Comparison of ENCODE assay signal across 17 mouse cellular contexts in genomic region chr2:122452426-122452825, GRCm38 (mm10). TPM values are rescaled to one million over a fixed set of nuclear protein-coding genes. Genes with fewer than 3 reads are reported as not detected.
"Had no signal": no experiment of that assay in that cellular context is flagged by ENCODE, and none has a peak within 500 bp of the region (broad histone marks: within the 10 kb centered on the region; RNA-seq: fewer than 3 reads in every experiment).

No protein-coding gene starts in this region.

- H3K4me3 ChIP-seq: layer of hippocampus, adult 2 months; limb, embryonic 13.5 days; megakaryocyte, embryonic 14.5 days had no signal

- H3K27ac ChIP-seq: layer of hippocampus, adult 2 months; limb, embryonic 13.5 days had no signal

- H3K4me1 ChIP-seq: limb, embryonic 13.5 days; megakaryocyte, embryonic 14.5 days had no signal

- H3K36me3 ChIP-seq: limb, embryonic 13.5 days had no signal

- DNase-seq: kidney, adult 8-10 months; kidney, postnatal 4 days; lung, embryonic 14.5 days; lung, postnatal 10 days; lung, postnatal 4 days; right cerebral cortex, adult 18-20 months; right cerebral cortex, postnatal 25 days; thymus, postnatal 36 days had no signal

RNA-seq across cellular contexts. Expression of gene Slc28a2, which starts 26.1 kb away (rescaled TPM):
- polyA plus RNA-seq: midbrain, embryonic 11.5 days; midbrain, embryonic 16.5 days; neural tube, embryonic 14.5 days had no signal

RNA-seq across cellular contexts. Expression of gene Gm14085, which starts 32.3 kb away (rescaled TPM):
- total RNA-seq: layer of hippocampus, adult 2 months; layer of hippocampus, postnatal 10 days; left cerebral cortex, postnatal 36 days had no signal
- polyA plus RNA-seq: limb, embryonic 13.5 days; liver, embryonic 11.5 days; lung, embryonic 14.5 days; midbrain, embryonic 11.5 days; neural tube, embryonic 14.5 days had no signal
